ENCODE assay signal across 19 mouse cellular contexts in genomic region chr10:76210806-76211205, GRCm38 (mm10). TPM values are rescaled to one million over a fixed set of nuclear protein-coding genes. Genes with fewer than 3 reads are reported as not detected.
"Had no signal": no experiment of that assay in that cellular context is flagged by ENCODE, and none has a peak within 500 bp of the region (broad histone marks: within the 10 kb centered on the region; RNA-seq: fewer than 3 reads in every experiment).

No protein-coding gene starts in this region.

- H3K4me2 ChIP-seq: liver, embryonic 13.5 days; liver, embryonic 15.5 days; lung, embryonic 14.5 days; midbrain, embryonic 12.5 days; neural tube, embryonic 13.5 days; stomach, embryonic 15.5 days had no signal

- H3K36me3 ChIP-seq: liver, embryonic 15.5 days had no signal

- H3K27me3 ChIP-seq: liver, embryonic 13.5 days; liver, embryonic 15.5 days; midbrain, embryonic 12.5 days; neural tube, embryonic 13.5 days; stomach, embryonic 15.5 days had no signal

- ATAC-seq: midbrain, embryonic 16.5 days had no signal

- H3K9ac ChIP-seq: liver, embryonic 13.5 days; liver, embryonic 15.5 days; lung, embryonic 14.5 days; midbrain, embryonic 12.5 days; neural tube, embryonic 13.5 days; stomach, embryonic 15.5 days had no signal

- H3K9me3 ChIP-seq: liver, embryonic 15.5 days; stomach, embryonic 15.5 days had no signal

- H3K4me1 ChIP-seq: liver, embryonic 13.5 days; liver, embryonic 15.5 days; midbrain, embryonic 10.5 days; midbrain, embryonic 12.5 days; neural tube, embryonic 13.5 days; stomach, embryonic 15.5 days had no signal

- H3K27ac ChIP-seq: liver, embryonic 13.5 days; liver, embryonic 15.5 days; midbrain, embryonic 10.5 days; midbrain, embryonic 12.5 days; neural tube, embryonic 13.5 days; stomach, embryonic 15.5 days had no signal

- DNase-seq: liver, embryonic 13.5 days; lung, adult 18-20 months; lung, embryonic 14.5 days; lung, postnatal 10 days; lung, postnatal 4 days; midbrain, embryonic 14.5 days; right cerebral cortex, postnatal 14 days; thymus, adult 18-20 months; thymus, postnatal 14 days; thymus, postnatal 36 days had no signal

- H3K4me3 ChIP-seq: liver, embryonic 13.5 days; liver, embryonic 15.5 days; midbrain, embryonic 10.5 days; midbrain, embryonic 12.5 days; myocyte; neural tube, embryonic 13.5 days; stomach, embryonic 15.5 days had no signal

RNA-seq across cellular contexts. Expression of gene S100b, which starts 42.8 kb away (rescaled TPM):
- total RNA-seq: megakaryocyte-erythroid progenitor cell, adult 5-6 weeks; neutrophil, adult 5-6 weeks had no signal
- polyA plus RNA-seq: liver, embryonic 13.5 days; lung, embryonic 14.5 days; midbrain, embryonic 10.5 days had no signal
